Mouse (Mus musculus): Measurements from ENCODE around the gene Cyp1a1. TPM values are rescaled to one million over a fixed set of nuclear protein-coding genes. Genes with fewer than 3 reads are reported as not detected.
"Not testable (repeated sequence)": the region's sequence is repeated elsewhere in the genome, so short reads cannot be mapped to it uniquely, and the experiment has no call there.

Gene Cyp1a1
- polyA plus RNA-seq, 1 experiment from 2014 or later: 0.04 TPM

DNA sequence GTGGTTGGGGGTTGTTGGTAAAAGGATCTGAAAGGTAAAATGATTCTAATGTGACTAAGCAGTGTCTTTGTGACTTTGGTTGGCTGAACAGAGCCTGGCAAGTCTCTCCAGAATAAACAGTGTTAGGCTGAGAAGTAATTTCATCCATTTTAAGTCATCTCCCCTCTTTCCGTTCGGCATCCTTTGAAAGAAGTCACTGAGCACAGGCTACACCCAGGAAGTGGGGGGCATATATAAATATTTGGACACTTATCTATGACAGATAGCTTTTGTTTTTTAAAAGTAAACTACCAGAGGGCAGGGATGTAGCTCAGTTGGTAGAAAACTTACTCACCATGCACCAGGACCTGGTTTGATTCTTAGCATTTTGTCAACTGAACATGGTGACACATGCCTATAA, 878 bp downstream of the Cyp1a1 start:
- H3K9me3 ChIP-seq (replicated peaks): no peaks in the 10 kb centered on the region
- peaks cover 7% of the 10 kb centered on the region for H3K27me3 ChIP-seq (ENCODE audit: low read depth, poor library complexity, severe bottlenecking)
- 89% methylated on average over 2 of the region's 2 CpGs for WGBS
- no peak overlapping the region for H3K4me3 ChIP-seq
- H3K27ac ChIP-seq (replicated peaks): no peak overlapping the region
- DNase-seq (ENCODE audit: low spot score): no peak
- 0 out of 2 replicates have a peak, but pooled peaks cover 3% of the 10 kb centered on the region for H3K4me1 ChIP-seq
- no peaks in the 10 kb centered on the region for H3K36me3 ChIP-seq

- H3K27me3 ChIP-seq (ENCODE audit: low read depth, poor library complexity, severe bottlenecking): peaks cover 61% of the 10 kb centered on the region
Measured at GRCm38 (mm10) chr9:57694108-57694507, 6.4 kb downstream of the Cyp1a1 start.

GRCm38 (mm10) chr9:57696380-57697285, 8.9 kb downstream of the Cyp1a1 start:
- Histone ChIP-seq H3K4me3 (peak overlapping the region; percentile 65), H3K9me3 (replicated peaks) (no peaks in the 10 kb centered on the region), H3K27ac (replicated peaks) (peak overlapping the region; percentile 1), H3K36me3 (no peaks in the 10 kb centered on the region), H3K27me3 (ENCODE audit: low read depth, poor library complexity, severe bottlenecking) (peaks cover 62% of the 10 kb centered on the region), H3K4me1 (peaks cover 21% of the 10 kb centered on the region)
- DNase-seq (ENCODE audit: low spot score): peak; percentile 37
- WGBS: under 1% methylated on average over 42 of the region's 42 CpGs

More at GRCm38 (mm10) chr9:57694108-57694507, 6.4 kb downstream of the Cyp1a1 start:
- 88% methylated on average over 2 of the region's 2 CpGs for WGBS
- no peaks in the 10 kb centered on the region for H3K9me3 ChIP-seq (replicated peaks)
- H3K27ac ChIP-seq (replicated peaks): no peak overlapping the region
- H3K4me3 ChIP-seq: no peak overlapping the region
- peaks cover 21% of the 10 kb centered on the region for H3K4me1 ChIP-seq
- DNase-seq (ENCODE audit: low spot score): no peak
- no peaks in the 10 kb centered on the region for H3K36me3 ChIP-seq

GRCm38 (mm10) chr9:57697380-57697779, 9.7 kb downstream of the Cyp1a1 start:
- Histone ChIP-seq H3K9me3 (replicated peaks) (no peaks in the 10 kb centered on the region), H3K4me1 (peaks cover 18% of the 10 kb centered on the region), H3K4me3 (no peak overlapping the region), H3K27ac (replicated peaks) (no peak overlapping the region), H3K36me3 (no peaks in the 10 kb centered on the region), H3K27me3 (ENCODE audit: low read depth, poor library complexity, severe bottlenecking) (peaks cover 62% of the 10 kb centered on the region)
- no peak for DNase-seq (ENCODE audit: low spot score)
- 16% methylated on average over 4 of the region's 4 CpGs for WGBS

GRCm38 (mm10) chr9:57698466-57699150, 10.9 kb downstream of the Cyp1a1 start:
- Histone ChIP-seq H3K27me3 (ENCODE audit: low read depth, poor library complexity, severe bottlenecking) (peaks cover 55% of the 10 kb centered on the region), H3K36me3 (no peaks in the 10 kb centered on the region), H3K4me3 (no peak overlapping the region), H3K27ac (replicated peaks) (no peak overlapping the region), H3K4me1 (peaks cover 18% of the 10 kb centered on the region), H3K9me3 (replicated peaks) (no peaks in the 10 kb centered on the region)
- no peak for DNase-seq (ENCODE audit: low spot score)
- 77% methylated on average over 1 of the region's 1 CpGs for WGBS

- no peak overlapping the region for H3K4me3 ChIP-seq
- peaks cover 14% of the 10 kb centered on the region for H3K4me1 ChIP-seq
- 93% methylated on average over 3 of the region's 3 CpGs for WGBS
- no peak overlapping the region for H3K27ac ChIP-seq (replicated peaks)
- H3K9me3 ChIP-seq (replicated peaks): no peaks in the 10 kb centered on the region
- H3K27me3 ChIP-seq (ENCODE audit: low read depth, poor library complexity, severe bottlenecking): no peaks in the 10 kb centered on the region
- H3K36me3 ChIP-seq: peaks cover 6% of the 10 kb centered on the region; the same call in 1 of the 2 replicates
- DNase-seq (ENCODE audit: low spot score): no peak
Measured at GRCm38 (mm10) chr9:57706496-57706895, 18.8 kb downstream of the Cyp1a1 start.

DNA sequence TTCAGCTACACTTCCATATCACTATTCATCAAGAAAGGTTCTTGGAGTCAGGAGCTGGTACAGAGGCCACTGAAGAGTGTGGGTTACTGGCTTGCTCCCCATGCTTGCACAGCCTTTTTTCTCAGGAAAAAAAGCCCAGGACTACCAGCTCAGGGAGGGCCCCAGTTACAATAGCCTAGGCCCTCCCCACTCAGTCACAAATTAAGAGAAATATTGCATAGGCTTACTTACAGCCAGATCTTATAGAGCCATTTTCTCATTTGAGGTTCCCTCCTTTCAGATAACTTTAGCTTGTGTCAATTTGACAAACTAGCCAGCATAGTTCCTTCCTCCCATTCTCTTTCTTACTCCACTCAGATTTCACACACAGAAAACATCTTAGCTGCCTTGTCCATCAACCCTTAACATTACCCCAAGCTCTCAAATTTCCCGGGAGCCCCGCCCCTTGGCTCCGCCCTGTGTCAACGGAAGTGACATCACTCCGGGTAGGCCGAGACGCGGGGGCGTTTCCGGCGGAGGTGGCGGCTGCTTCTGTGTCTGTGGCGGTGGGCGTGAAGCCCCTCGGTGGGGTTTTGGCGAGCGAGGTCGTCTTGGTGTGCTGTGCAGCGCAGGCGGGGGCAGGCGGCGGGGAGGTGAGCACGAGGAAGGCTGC, 20.5 kb downstream of the Cyp1a1 start, which contains the start of gene Edc3:
Gene Edc3, plus strand, starts transcription at position 473 of the 652 bp plus-strand sequence.
- WGBS: under 1% methylated on average over 23 of the region's 23 CpGs
- peak within 1 kb of the TSS; percentile 90 for H3K27ac ChIP-seq (replicated peaks)
- no peaks in the 10 kb centered on the region for H3K9me3 ChIP-seq (replicated peaks)

DNA sequence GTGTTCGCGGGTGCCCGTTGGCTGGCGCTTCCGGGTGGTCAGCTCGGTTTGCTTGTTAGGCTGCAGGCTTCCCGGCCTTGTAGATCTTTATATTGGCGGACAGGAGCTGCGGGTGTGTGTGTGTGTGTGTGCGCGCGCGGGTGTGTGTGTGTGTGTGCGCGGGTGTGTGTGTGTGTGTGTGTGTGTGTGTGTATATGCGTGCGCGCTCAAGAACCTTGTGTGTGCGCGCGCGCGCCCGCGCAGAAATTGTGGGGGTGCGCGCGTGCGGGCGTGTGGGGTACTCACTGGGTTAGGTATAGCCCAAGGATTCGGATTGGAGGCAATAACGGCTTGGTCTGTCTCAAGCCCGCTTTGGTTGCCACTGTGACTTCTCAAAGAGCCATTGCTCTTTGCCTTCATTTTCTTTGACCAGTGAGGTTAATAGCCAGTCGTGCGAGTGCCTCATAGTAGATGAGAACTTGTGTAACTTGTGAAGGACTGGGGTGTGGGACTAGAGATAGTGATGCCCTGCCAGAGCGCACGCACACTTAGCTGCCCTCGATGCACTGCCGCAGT, 21.1 kb downstream of the Cyp1a1 start:
- no peak for DNase-seq (ENCODE audit: low spot score)

More for the DNA sequence above, 20.5 kb downstream of the Cyp1a1 start, which contains the start of gene Edc3:
- Histone ChIP-seq H3K27me3 (ENCODE audit: low read depth, poor library complexity, severe bottlenecking) (no peaks in the 10 kb centered on the region), H3K36me3 (peaks cover 23% of the 10 kb centered on the region), H3K4me1 (peaks cover 14% of the 10 kb centered on the region), H3K4me3 (peak within 1 kb of the TSS; percentile 96)
- peak; percentile 94 for DNase-seq (ENCODE audit: low spot score)

DNA sequence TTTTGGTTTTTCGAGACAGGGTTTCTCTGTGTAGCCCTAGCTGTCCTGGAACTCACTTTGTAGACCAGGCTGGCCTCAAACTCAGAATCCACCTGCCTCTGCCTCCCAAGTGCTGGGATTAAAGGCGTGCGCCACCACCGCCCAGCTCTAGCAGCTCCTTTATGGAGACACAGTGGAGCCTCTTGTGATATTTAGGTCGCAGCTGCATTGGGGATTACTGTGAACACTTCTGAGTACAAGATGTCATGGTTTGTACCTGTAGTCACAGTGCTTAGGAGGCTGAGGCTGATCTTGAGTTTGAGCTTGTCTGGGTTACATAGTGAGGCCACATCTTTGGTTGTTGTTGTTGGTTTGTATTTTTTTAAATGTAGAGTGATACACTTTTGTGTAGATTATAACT, 22.5 kb downstream of the Cyp1a1 start:
- H3K27me3 ChIP-seq (ENCODE audit: low read depth, poor library complexity, severe bottlenecking); DNase-seq (ENCODE audit: low spot score); H3K27ac ChIP-seq (replicated peaks); H3K4me3 ChIP-seq; H3K9me3 ChIP-seq (replicated peaks): not testable (repeated sequence)
- H3K4me1 ChIP-seq: peaks cover 14% of the 10 kb centered on the region
- 96% methylated on average over 4 of the region's 5 CpGs for WGBS
- peaks cover 43% of the 10 kb centered on the region for H3K36me3 ChIP-seq

More for the DNA sequence above, 21.1 kb downstream of the Cyp1a1 start:
- peak overlapping the region; percentile 96 for H3K4me3 ChIP-seq
- H3K27me3 ChIP-seq (ENCODE audit: low read depth, poor library complexity, severe bottlenecking): no peaks in the 10 kb centered on the region
- peaks cover 14% of the 10 kb centered on the region for H3K4me1 ChIP-seq
- H3K36me3 ChIP-seq: peaks cover 29% of the 10 kb centered on the region
- 5% methylated on average over 39 of the region's 39 CpGs for WGBS
- peak overlapping the region; percentile 90 for H3K27ac ChIP-seq (replicated peaks)
- H3K9me3 ChIP-seq (replicated peaks): no peaks in the 10 kb centered on the region

- peaks cover 63% of the 10 kb centered on the region for H3K36me3 ChIP-seq
- no peaks in the 10 kb centered on the region for H3K9me3 ChIP-seq (replicated peaks)
- H3K4me1 ChIP-seq: peaks cover 14% of the 10 kb centered on the region
- H3K27ac ChIP-seq (replicated peaks): no peak overlapping the region
- DNase-seq (ENCODE audit: low spot score): no peak
- H3K4me3 ChIP-seq: no peak overlapping the region
- no peaks in the 10 kb centered on the region for H3K27me3 ChIP-seq (ENCODE audit: low read depth, poor library complexity, severe bottlenecking)
- 73% methylated on average over 2 of the region's 2 CpGs for WGBS
Measured at GRCm38 (mm10) chr9:57712194-57712593, 24.5 kb downstream of the Cyp1a1 start.

DNA sequence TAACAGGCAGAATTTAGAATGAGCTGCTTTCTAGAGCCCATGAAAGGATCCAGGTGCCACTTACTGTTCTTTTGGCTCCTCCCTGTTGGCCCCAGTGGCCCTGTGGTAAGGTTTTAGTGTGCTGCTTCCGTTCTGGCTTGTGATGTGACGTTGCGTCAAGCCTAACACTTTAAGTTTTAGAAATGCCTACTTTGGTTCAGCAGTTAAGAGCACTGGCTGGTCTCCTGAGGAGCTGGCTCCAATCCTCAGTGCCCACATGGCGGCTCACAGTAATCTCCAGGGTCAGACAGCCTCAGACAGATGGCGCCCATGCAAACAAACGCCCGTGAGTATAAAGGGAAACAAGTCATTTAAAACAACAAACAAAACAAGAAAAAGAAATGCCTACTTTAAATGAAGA, 30.7 kb downstream of the Cyp1a1 start:
- Histone ChIP-seq H3K27ac (replicated peaks) (no peak overlapping the region), H3K4me1 (no peaks in the 10 kb centered on the region), H3K36me3 (peaks cover 92% of the 10 kb centered on the region), H3K4me3 (no peak overlapping the region), H3K9me3 (replicated peaks) (no peaks in the 10 kb centered on the region), H3K27me3 (ENCODE audit: low read depth, poor library complexity, severe bottlenecking) (no peaks in the 10 kb centered on the region)
- WGBS: 91% methylated on average over 7 of the region's 7 CpGs
- no peak for DNase-seq (ENCODE audit: low spot score)

GRCm38 (mm10) chr9:57720736-57721135, 33.0 kb downstream of the Cyp1a1 start:
- WGBS: 93% methylated on average over 3 of the region's 3 CpGs
- no peak overlapping the region for H3K4me3 ChIP-seq
- H3K27ac ChIP-seq (replicated peaks): no peak overlapping the region
- H3K9me3 ChIP-seq (replicated peaks): no peaks in the 10 kb centered on the region
- no peaks in the 10 kb centered on the region for H3K4me1 ChIP-seq
- no peaks in the 10 kb centered on the region for H3K27me3 ChIP-seq (ENCODE audit: low read depth, poor library complexity, severe bottlenecking)
- DNase-seq (ENCODE audit: low spot score): no peak
- peaks cover 79% of the 10 kb centered on the region for H3K36me3 ChIP-seq
